Mouse (Mus musculus): Measurements from ENCODE around the gene Sfta2. TPM values are rescaled to one million over a fixed set of nuclear protein-coding genes. Genes with fewer than 3 reads are reported as not detected.

Gene Sfta2
- total RNA-seq, 1 experiment from 2014 or later, result not detected

DNA sequence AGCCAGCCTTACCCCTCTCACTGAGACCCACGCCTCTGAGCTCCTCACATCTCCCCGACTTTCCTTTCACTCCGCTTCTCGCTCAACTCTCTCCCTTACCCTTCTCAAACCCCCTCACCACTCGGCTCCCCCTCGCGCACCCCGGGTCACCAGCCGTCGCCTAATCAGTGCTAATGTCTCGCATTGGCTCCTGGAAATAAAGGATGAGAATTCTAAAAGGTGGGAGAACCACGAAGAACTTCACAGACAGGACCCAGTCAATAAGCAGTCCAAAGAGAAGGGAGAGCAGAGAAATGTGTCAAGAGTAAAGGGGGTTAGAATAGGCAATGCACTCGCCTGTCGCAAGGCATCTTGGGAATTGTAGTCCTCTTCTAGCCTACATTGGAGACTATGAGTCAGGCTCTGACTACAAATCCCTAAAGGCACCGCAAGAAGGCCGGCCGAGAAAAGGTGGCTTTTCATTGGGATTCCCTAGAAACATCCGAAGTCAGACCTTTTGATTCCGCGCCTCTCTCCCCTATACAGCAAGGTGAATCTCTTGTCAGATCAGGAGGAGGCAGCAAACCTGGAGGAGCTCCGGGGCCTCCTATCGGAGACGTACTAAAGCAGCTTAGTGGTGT is 72.2 kb downstream of the Sfta2 start, which contains the start of gene Gtf2h4:
Gene Gtf2h4 (minus strand): TSS at position 324 of the 620 bp plus-strand sequence.
- DNase-seq, result peak; percentile 93

DNA sequence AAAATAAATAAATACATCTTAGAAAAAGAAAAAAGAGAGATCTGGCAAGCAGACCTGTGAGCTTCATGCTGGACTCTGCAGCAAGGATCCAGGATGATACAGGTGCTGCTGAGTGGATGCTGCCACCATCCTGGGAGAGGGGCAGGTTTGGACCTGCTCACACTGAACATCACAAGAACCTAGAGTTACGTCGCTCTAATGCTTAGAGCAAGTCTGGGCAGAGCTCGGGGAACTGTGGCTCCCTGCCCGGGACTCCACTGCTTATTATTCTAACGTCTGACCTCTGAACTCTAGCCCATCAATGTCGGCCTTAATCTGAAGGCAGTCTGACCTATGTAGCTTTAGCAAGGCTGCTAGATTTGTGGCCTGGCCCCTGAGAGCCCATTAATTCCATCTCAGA is 79.2 kb downstream of the Sfta2 start:
- no peak for DNase-seq

- no peak for DNase-seq
These were observed 80.6 kb downstream of the Sfta2 start for GRCm38 (mm10) chr17:35681986-35682385.

DNA sequence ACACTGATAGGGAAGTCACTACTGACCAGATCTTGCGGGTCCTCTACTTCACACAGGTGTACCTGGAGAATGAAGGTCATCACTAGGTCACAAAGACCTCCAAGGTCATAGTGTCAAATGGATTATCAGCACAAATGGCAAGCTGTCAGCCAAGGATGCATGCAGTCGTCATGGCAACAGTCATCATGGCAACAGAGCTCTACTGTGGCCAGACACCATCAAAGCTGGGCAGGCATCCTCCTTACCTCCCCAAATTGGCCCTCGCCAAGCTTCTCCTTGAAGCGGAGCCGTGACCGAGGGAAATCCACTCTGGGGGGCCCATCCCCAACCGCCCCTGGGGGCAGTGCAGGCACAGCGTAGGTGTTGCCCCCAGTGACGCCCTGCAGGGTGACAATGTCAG is 83.7 kb downstream of the Sfta2 start:
- no peak for DNase-seq

- DNase-seq, result no peak
These were observed 87.2 kb downstream of the Sfta2 start for GRCm38 (mm10) chr17:35688347-35689175.

GRCm38 (mm10) chr17:35689936-35690645 is 88.7 kb downstream of the Sfta2 start:
- no peak for DNase-seq

DNA sequence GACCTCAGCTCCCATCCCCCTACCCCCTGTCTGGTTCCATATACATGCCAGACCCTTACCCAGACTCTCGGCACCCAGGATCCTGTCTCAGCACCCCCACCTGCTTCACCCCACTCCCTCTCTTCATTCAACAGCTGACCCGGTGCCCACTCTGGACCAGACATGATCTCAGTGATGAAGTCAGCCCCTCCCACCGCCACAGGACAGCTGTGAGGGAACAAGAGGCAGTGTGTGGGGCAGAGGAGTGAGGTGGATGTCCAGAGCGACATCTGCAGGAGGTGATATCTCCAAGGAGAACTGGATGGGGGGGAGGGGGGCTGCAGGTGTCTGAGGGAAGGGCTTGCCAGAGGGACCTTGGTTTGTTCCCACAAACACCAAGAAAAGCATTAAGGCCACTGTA is 90.5 kb downstream of the Sfta2 start:
- DNase-seq, result no peak

DNA sequence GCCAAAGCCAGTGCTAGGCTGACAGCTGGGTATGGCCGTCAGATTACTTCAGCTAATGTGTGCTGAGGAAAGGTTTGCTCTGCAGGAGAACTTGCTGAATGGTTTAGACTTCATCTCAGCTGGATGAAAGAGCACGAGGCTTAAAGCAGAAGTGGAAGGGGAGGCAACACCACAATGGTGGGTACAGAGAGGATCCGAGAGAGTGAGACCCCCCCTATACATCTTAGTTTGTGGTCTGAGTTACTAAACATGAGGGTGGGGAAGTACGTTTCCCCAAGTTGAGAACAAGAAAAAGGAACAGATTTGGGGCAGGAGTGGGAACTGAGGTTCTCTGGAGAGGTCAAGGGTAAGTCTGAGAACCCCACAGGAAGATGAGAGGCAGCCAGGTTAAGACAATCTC is 91.0 kb downstream of the Sfta2 start:
- no peak for DNase-seq

DNA sequence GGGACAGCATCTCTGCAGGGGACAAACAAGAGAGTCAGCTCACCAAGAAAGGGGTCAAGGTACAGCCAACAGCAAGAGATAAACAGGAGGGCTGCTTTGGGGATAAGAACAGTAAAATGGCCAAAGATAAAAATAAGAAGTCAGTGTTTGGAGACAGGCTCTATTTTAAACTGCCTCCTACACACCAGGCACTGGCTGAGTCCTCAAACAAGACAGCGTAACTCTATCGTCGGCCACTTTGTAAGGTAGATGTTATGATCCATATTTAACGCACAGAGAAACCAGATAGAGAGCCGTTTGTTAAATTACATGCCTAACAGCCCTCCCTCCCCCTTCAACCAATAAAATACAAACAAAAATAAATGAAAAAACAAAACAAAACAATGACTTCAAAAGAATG is 92.6 kb downstream of the Sfta2 start:
- no peak for DNase-seq

DNA sequence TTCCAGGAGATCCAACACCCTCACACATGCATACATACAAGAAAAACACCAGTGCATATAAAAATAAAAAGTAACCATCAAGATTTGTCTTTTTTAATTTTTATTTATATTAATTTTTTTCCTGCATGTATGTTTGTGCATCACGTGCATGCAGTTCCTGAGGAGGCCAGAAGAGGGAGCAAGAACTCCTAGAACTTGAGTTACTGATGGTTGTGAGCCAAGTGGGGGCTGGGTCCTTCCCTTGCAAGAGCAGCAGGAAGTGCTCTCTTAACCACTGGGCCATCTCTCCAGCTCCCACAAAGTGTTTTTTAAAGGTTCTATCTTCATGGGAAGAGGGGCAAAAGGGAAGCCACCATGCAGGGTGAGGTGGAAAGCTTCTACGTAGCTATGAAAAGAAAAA is 93.9 kb downstream of the Sfta2 start:
- DNase-seq, result peak; percentile 68

GRCm38 (mm10) chr17:35696691-35697090 is 95.3 kb downstream of the Sfta2 start:
- no peak for DNase-seq

- no peak for DNase-seq
These were observed 96.0 kb downstream of the Sfta2 start for GRCm38 (mm10) chr17:35697429-35697758.

DNA sequence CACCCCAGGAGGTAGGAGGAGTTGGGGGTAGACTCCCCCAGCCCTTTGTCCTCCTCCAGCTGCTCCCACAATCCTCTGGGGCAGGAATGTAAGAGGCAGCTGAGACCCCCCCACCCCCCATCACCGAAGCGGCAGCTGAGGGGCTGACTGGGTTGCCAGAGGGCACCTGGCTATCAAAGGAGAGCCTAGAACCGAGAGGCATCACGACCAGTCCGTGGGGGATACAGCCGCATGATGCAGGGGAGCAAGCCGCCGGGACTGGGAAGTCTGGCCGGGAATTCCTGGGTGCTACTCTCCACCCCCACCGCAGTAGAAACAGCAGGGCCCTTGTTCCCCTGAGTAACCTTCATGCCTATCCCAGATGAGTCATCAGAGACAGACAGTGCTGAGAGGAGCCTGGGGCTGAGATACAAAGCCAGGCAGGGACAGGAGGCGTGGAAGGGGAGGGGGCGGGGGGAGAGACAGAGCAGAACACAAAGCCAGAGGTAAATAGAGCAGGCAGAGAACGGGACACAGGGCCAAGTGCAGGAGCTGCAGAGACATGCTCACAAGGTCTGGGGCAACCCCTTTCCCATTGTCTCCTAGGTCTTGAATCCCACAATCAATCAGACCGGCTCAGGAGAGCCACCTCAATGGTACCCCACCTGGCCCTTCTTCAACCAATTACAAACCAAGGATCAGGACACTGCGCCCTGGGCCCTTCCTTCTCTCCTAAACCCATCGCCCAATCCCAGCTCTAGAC is 96.6 kb downstream of the Sfta2 start:
- DNase-seq, result peak; percentile 78

DNA sequence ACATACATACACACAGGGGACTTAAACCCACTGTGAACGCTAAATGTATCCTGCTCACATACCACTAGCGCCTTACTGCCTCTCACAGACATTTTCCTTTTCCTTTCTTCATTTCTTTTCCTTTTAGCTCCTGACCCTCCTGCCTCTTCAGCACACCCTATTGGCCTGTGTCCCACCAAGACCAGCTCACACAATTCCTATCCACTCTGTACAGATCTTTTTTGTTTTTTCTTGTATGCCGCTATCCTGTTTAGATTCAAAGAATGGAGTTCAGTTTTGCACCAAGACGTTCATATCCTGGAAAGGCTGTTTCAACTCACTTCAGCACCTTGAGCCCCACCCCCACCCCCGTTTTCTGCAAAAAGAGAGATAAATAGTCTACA is 97.1 kb downstream of the Sfta2 start:
- DNase-seq, result no peak

DNA sequence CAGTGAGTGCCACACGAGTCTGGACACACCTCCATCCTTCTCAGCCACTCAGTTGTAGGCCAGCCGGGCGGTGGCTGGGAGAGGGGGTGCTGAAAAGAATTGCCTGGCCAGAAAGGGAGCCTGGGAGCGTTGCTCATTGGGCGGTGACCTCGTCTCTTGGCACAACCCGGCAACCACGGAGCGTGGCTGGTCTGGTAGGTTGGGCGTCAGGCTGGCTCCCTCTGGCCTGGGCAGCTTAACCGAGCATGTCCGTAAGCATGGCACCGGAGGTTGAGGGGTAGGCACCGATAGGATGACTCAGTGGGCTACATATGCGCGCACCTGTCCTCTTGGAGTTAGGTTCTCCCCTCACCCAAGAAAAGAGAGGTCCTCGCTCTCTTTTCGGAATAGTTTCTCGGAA is 98.6 kb downstream of the Sfta2 start:
- peak; percentile 93 for DNase-seq

Other genes with a start within 250 kb of the Sfta2 start
- gene H2-Q4, start 221.9 kb upstream of the Sfta2 start, total RNA-seq (2021), result 16.3 and 26.4 TPM in 2 replicates
- gene H2-Q6, start 176.7 kb upstream of the Sfta2 start, total RNA-seq (2021), result 0.74 and 7.4 TPM in 2 replicates
- 2.7 and 11.1 TPM in 2 replicates for gene H2-Q7, start 162.4 kb upstream of the Sfta2 start, total RNA-seq (2021)
- gene H2-Q10, start 131.5 kb upstream of the Sfta2 start, total RNA-seq (2021), result 4.4 and 61.3 TPM in 2 replicates
- 0.26 and 0.45 TPM in 2 replicates for gene Pou5f1, start 95.5 kb upstream of the Sfta2 start, total RNA-seq (2021)
- gene Tcf19, start 84.7 kb upstream of the Sfta2 start, total RNA-seq (2021), result 19.9 and 21.4 TPM in 2 replicates
- 12.0 and 14.3 TPM in 2 replicates for gene Cchcr1, start 84.4 kb upstream of the Sfta2 start, total RNA-seq (2021)
- not detected in 2 replicates for gene Psors1c2, start 68.3 kb upstream of the Sfta2 start, total RNA-seq (2021)
- 0.23 and 0.37 TPM in 2 replicates for gene Cdsn, start 49.4 kb upstream of the Sfta2 start, total RNA-seq (2021)
- not detected in 2 replicates for gene 2300002M23Rik, start 34.1 kb upstream of the Sfta2 start, total RNA-seq (2021)
- not detected in 2 replicates for gene Gm9573, start 25.1 kb downstream of the Sfta2 start, total RNA-seq (2021)
- gene Mucl3, start 42.1 kb downstream of the Sfta2 start, total RNA-seq (2021), result not detected in 2 replicates
- 49.6 and 52.0 TPM in 2 replicates for gene Vars2, start 66.0 kb downstream of the Sfta2 start, total RNA-seq (2021)
- 24.3 and 24.7 TPM in 2 replicates for gene Gtf2h4, start 72.2 kb downstream of the Sfta2 start, total RNA-seq (2021)
- gene Ddr1, start 103.1 kb downstream of the Sfta2 start, total RNA-seq (2021), result 36.3 and 36.4 TPM in 2 replicates
- gene Ier3, start 220.1 kb downstream of the Sfta2 start, total RNA-seq (2021), result 12.7 and 26.3 TPM in 2 replicates
- 52.4 and 59.5 TPM in 2 replicates for gene Flot1, start 221.7 kb downstream of the Sfta2 start, total RNA-seq (2021)
- 285 and 320 TPM in 2 replicates for gene Tubb5, start 236.8 kb downstream of the Sfta2 start, total RNA-seq (2021)
- gene Mdc1, start 240.0 kb downstream of the Sfta2 start, total RNA-seq (2021), result 20.6 and 21.9 TPM in 2 replicates